Mouse (Mus musculus): ENCODE measurements around the gene Zc2hc1b. TPM values are rescaled to one million over a fixed set of nuclear protein-coding genes. Genes with fewer than 3 reads are reported as not detected.

Zc2hc1b gene
- polyA plus RNA-seq, 1 experiment from 2014 or later: not detected

GRCm38 (mm10) chr10:13172798-13173221 lies 5.0 kb downstream of the Zc2hc1b start:
- Histone ChIP-seq H3K27me3 (ENCODE audit: control insufficient read depth, insufficient read depth, low read length) (no peaks in the 10 kb centered on the region), H3K4me2 (ENCODE audit: low read length) (no peak overlapping the region), H3K36me3 (ENCODE audit: control insufficient read depth, insufficient read depth, low read length) (peaks cover 20% of the 10 kb centered on the region), H3K4me3 (ENCODE audit: control insufficient read depth in 1 of 2, insufficient read depth in 1 of 2, low read depth in 1 of 2, low read length in 2 of 2) (no peak overlapping the region), H3K9me3 (ENCODE audit: control insufficient read depth, low read length) (no peaks in the 10 kb centered on the region), H3K4me1 (ENCODE audit: control insufficient read depth in 2 of 2, insufficient read depth in 2 of 2, low read length in 2 of 2) (peaks cover 17 to 22% of the 10 kb centered on the region in 2 experiments; a peak in 3 of 4 replicates), H3K9ac (ENCODE audit: low read length) (no peak overlapping the region), H3K27ac (replicated peaks in 1 of 2; ENCODE audit: control insufficient read depth in 1 of 2, insufficient read depth in 1 of 2, low read depth in 2 of 2, low read length in 2 of 2) (peak overlapping the region; percentile 29 to 55)
- ATAC-seq (ENCODE audit: insufficient number of reproducible peaks, insufficient read depth, low FRiP score, low read depth): peak; percentile 35; the same call in 1 of the 2 replicates
- WGBS: 50% methylated on average over 10 of the region's 10 CpGs

- Histone ChIP-seq H3K27me3 (ENCODE audit: control insufficient read depth, insufficient read depth, low read length) (no peaks in the 10 kb centered on the region), H3K36me3 (ENCODE audit: control insufficient read depth, insufficient read depth, low read length) (peaks cover 7% of the 10 kb centered on the region; the same call in 1 of the 2 replicates), H3K4me2 (ENCODE audit: low read length) (no peak overlapping the region), H3K4me3 (ENCODE audit: control insufficient read depth in 1 of 2, insufficient read depth in 1 of 2, low read depth in 1 of 2, low read length in 2 of 2) (no peak overlapping the region), H3K9ac (ENCODE audit: low read length) (no peak overlapping the region), H3K27ac (replicated peaks in 1 of 2; ENCODE audit: control insufficient read depth in 1 of 2, insufficient read depth in 1 of 2, low read depth in 2 of 2, low read length in 2 of 2) (peak overlapping the region; percentile 19 to 25; a peak in 2 of 4 replicates), H3K4me1 (ENCODE audit: control insufficient read depth in 2 of 2, insufficient read depth in 2 of 2, low read length in 2 of 2) (peaks cover 17 to 22% of the 10 kb centered on the region in 2 experiments; a peak in 3 of 4 replicates), H3K9me3 (ENCODE audit: control insufficient read depth, low read length) (no peaks in the 10 kb centered on the region)
- 55% methylated on average over 2 of the region's 2 CpGs for WGBS
- no peak for ATAC-seq (ENCODE audit: insufficient number of reproducible peaks, insufficient read depth, low FRiP score, low read depth)
These were observed 6.4 kb downstream of the Zc2hc1b start for GRCm38 (mm10) chr10:13171461-13171860.

DNA sequence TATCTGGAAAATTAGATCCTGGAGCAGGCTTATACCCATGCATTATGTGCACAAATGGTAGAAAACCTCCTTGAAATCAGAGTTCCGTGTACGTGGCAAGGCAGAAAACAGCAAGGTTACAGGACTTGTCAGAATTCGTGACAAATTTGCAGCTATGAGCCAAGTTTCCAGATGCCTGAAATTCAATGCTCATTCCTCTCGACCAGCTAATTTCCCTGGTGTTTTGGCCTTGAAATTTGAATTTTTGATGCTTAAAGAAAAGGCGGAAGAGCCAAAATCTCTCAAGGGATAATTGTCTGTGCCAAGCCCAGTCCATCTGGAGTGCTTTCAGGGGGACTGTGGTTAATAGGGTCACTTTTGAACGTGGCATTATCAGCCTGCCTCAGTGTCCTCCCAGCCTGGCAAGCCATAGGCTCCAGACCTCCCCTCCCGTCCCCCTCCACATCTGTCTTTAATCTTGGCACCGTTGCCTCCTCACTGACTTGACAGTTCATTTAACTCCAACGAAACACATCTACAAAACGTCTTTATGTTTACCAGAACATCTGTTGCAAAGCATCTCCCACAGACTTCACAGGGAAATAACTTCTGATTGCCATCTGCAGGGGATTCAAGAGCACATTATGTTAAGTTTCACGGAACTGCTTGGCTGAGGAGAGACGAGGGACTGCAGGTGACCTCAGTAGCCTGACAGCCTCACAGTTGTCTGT lies 6.9 kb downstream of the Zc2hc1b start:
- Histone ChIP-seq H3K27me3 (ENCODE audit: control insufficient read depth, insufficient read depth, low read length) (no peaks in the 10 kb centered on the region), H3K4me1 (ENCODE audit: control insufficient read depth in 2 of 2, insufficient read depth in 2 of 2, low read length in 2 of 2) (peaks cover 17 to 22% of the 10 kb centered on the region in 2 experiments; a peak in 3 of 4 replicates), H3K4me3 (ENCODE audit: control insufficient read depth in 1 of 2, insufficient read depth in 1 of 2, low read depth in 1 of 2, low read length in 2 of 2) (no peak overlapping the region), H3K9me3 (ENCODE audit: control insufficient read depth, low read length) (no peaks in the 10 kb centered on the region), H3K27ac (replicated peaks in 1 of 2; ENCODE audit: control insufficient read depth in 1 of 2, insufficient read depth in 1 of 2, low read depth in 2 of 2, low read length in 2 of 2) (peak overlapping the region; percentile 14 to 19; a peak in 2 of 4 replicates), H3K9ac (ENCODE audit: low read length) (no peak overlapping the region), H3K4me2 (ENCODE audit: low read length) (no peak overlapping the region), H3K36me3 (ENCODE audit: control insufficient read depth, insufficient read depth, low read length) (0 out of 2 replicates have a peak, but pooled peaks cover under 1% of the 10 kb centered on the region)
- WGBS: 44% methylated on average over 12 of the region's 12 CpGs
- ATAC-seq (ENCODE audit: insufficient number of reproducible peaks, insufficient read depth, low FRiP score, low read depth): no peak

DNA sequence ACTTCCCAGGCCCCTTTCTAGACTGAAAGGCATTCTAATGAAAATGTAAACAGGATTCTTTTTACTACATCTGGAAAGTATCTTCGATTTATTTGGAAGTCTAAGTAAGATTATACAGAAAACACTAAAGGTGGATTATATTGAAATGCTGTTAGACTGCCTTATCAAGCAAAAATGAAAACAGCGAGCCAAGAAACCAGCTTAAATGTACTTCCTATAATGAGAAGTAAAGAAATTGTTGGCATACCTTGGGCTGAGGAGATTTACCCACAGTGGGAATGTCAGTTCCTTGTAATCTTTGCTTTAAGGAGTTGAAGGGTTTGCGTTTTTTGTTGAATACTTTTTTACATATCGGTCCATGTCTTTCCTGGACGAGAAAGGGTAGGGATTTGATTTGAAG lies 9.4 kb downstream of the Zc2hc1b start:
- ATAC-seq (ENCODE audit: insufficient number of reproducible peaks, insufficient read depth, low FRiP score, low read depth): no peak
- H3K9ac ChIP-seq (ENCODE audit: low read length): no peak overlapping the region
- no peaks in the 10 kb centered on the region for H3K9me3 ChIP-seq (ENCODE audit: control insufficient read depth, low read length)
- H3K4me3 ChIP-seq (ENCODE audit: control insufficient read depth in 1 of 2, insufficient read depth in 1 of 2, low read depth in 1 of 2, low read length in 2 of 2): no peak overlapping the region
- H3K27ac ChIP-seq (replicated peaks in 1 of 2; ENCODE audit: control insufficient read depth in 1 of 2, insufficient read depth in 1 of 2, low read depth in 2 of 2, low read length in 2 of 2): peak overlapping the region; percentile 46 to 75
- H3K27me3 ChIP-seq (ENCODE audit: control insufficient read depth, insufficient read depth, low read length): no peaks in the 10 kb centered on the region
- H3K36me3 ChIP-seq (ENCODE audit: control insufficient read depth, insufficient read depth, low read length): no peaks in the 10 kb centered on the region
- H3K4me2 ChIP-seq (ENCODE audit: low read length): no peak overlapping the region
- H3K4me1 ChIP-seq (ENCODE audit: control insufficient read depth in 2 of 2, insufficient read depth in 2 of 2, low read length in 2 of 2): peaks cover 17 to 22% of the 10 kb centered on the region in 2 experiments; a peak in 3 of 4 replicates
- 41% methylated on average over 5 of the region's 5 CpGs for WGBS

DNA sequence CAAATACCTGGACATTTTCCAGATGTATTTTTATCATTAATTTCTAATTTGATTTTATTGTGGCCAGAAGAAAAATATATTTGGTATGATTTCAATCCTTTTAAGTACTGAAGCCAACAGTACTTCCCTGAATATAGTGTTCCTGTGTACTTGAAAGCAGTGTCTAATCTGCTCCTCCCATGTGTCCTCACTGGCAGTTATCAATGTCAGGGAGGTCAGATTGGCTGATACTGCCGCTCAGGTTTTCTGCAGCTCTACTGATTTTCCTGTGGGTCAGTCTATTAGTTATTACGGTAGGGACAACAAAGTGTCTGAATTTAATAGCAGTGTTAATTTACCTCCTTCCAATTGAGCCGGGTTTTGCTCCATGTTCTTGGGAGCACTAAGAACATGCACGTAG lies 15.8 kb downstream of the Zc2hc1b start:
- Histone ChIP-seq H3K4me1 (ENCODE audit: control insufficient read depth in 2 of 2, insufficient read depth in 2 of 2, low read length in 2 of 2) (peaks cover 5 to 14% of the 10 kb centered on the region in 2 experiments), H3K4me2 (ENCODE audit: low read length) (peak overlapping the region; percentile 27; the same call in 1 of the 2 replicates), H3K27me3 (ENCODE audit: control insufficient read depth, insufficient read depth, low read length) (no peaks in the 10 kb centered on the region), H3K36me3 (ENCODE audit: control insufficient read depth, insufficient read depth, low read length) (no peaks in the 10 kb centered on the region), H3K27ac (replicated peaks in 1 of 2; ENCODE audit: control insufficient read depth in 1 of 2, insufficient read depth in 1 of 2, low read depth in 2 of 2, low read length in 2 of 2) (no peak overlapping the region; a peak in 1 of 4 replicates), H3K9me3 (ENCODE audit: control insufficient read depth, low read length) (0 out of 2 replicates have a peak, but pooled peaks cover 5% of the 10 kb centered on the region), H3K9ac (ENCODE audit: low read length) (no peak overlapping the region), H3K4me3 (ENCODE audit: control insufficient read depth in 1 of 2, insufficient read depth in 1 of 2, low read depth in 1 of 2, low read length in 2 of 2) (no peak overlapping the region)
- WGBS: 14% methylated on average over 4 of the region's 4 CpGs
- ATAC-seq (ENCODE audit: insufficient number of reproducible peaks, insufficient read depth, low FRiP score, low read depth): no peak

- no peak for ATAC-seq (ENCODE audit: insufficient number of reproducible peaks, insufficient read depth, low FRiP score, low read depth)
- Histone ChIP-seq H3K4me2 (ENCODE audit: low read length) (no peak overlapping the region), H3K27ac (replicated peaks in 1 of 2; ENCODE audit: control insufficient read depth in 1 of 2, insufficient read depth in 1 of 2, low read depth in 2 of 2, low read length in 2 of 2) (no peak overlapping the region), H3K36me3 (ENCODE audit: control insufficient read depth, insufficient read depth, low read length) (no peaks in the 10 kb centered on the region), H3K4me1 (ENCODE audit: control insufficient read depth in 2 of 2, insufficient read depth in 2 of 2, low read length in 2 of 2) (peaks cover 5 to 14% of the 10 kb centered on the region in 2 experiments), H3K27me3 (ENCODE audit: control insufficient read depth, insufficient read depth, low read length) (no peaks in the 10 kb centered on the region), H3K4me3 (ENCODE audit: control insufficient read depth in 1 of 2, insufficient read depth in 1 of 2, low read depth in 1 of 2, low read length in 2 of 2) (no peak overlapping the region), H3K9ac (ENCODE audit: low read length) (no peak overlapping the region), H3K9me3 (ENCODE audit: control insufficient read depth, low read length) (0 out of 2 replicates have a peak, but pooled peaks cover 5% of the 10 kb centered on the region)
- 94% methylated on average over 4 of the region's 4 CpGs for WGBS
These were observed 16.9 kb downstream of the Zc2hc1b start for GRCm38 (mm10) chr10:13160913-13161312.

- Histone ChIP-seq H3K27me3 (ENCODE audit: control insufficient read depth, insufficient read depth, low read length) (no peaks in the 10 kb centered on the region), H3K9ac (ENCODE audit: low read length) (no peak overlapping the region), H3K27ac (replicated peaks in 1 of 2; ENCODE audit: control insufficient read depth in 1 of 2, insufficient read depth in 1 of 2, low read depth in 2 of 2, low read length in 2 of 2) (no peak overlapping the region), H3K36me3 (ENCODE audit: control insufficient read depth, insufficient read depth, low read length) (no peaks in the 10 kb centered on the region), H3K4me3 (ENCODE audit: control insufficient read depth in 1 of 2, insufficient read depth in 1 of 2, low read depth in 1 of 2, low read length in 2 of 2) (no peak overlapping the region), H3K4me2 (ENCODE audit: low read length) (no peak overlapping the region), H3K9me3 (ENCODE audit: control insufficient read depth, low read length) (0 out of 2 replicates have a peak, but pooled peaks cover 5% of the 10 kb centered on the region), H3K4me1 (ENCODE audit: control insufficient read depth in 2 of 2, insufficient read depth in 2 of 2, low read length in 2 of 2) (no peaks in the 10 kb centered on the region)
- 85% methylated on average over 5 of the region's 5 CpGs for WGBS
- ATAC-seq (ENCODE audit: insufficient number of reproducible peaks, insufficient read depth, low FRiP score, low read depth): no peak
These were observed 22.4 kb downstream of the Zc2hc1b start for GRCm38 (mm10) chr10:13155377-13155776.
